Mouse (Mus musculus): ENCODE data around the gene Klf3. TPM values are rescaled to one million over a fixed set of nuclear protein-coding genes. Genes with fewer than 3 reads are reported as not detected.

The Klf3 gene
- total and polyA plus RNA-seq, 2 experiments from 2014 or later: 14.8 to 33.7 TPM

Other genes with a start within 250 kb of the Klf3 start
- gene Tlr1, start 130.2 kb downstream of the Klf3 start, total RNA-seq (2014; rRNA removed): 0.38 and 0.77 TPM in 2 replicates
- gene Tlr1, start 130.2 kb downstream of the Klf3 start, polyA plus RNA-seq (2015; fragmentation: Nextera tagmentation; extraction: Ambion mirVana): 0.39 and 0.47 TPM in 2 replicates
- gene Tlr6, start 156.7 kb downstream of the Klf3 start, total RNA-seq (2014; rRNA removed): 0.31 and 0.81 TPM in 2 replicates
- gene Tlr6, start 156.7 kb downstream of the Klf3 start, polyA plus RNA-seq (2015; fragmentation: Nextera tagmentation; extraction: Ambion mirVana): 0.18 and 0.25 TPM in 2 replicates
- 3.8 and 6.1 TPM in 2 replicates for gene Fam114a1, start 166.7 kb downstream of the Klf3 start, total RNA-seq (2014; rRNA removed)
- 4.6 and 5.1 TPM in 2 replicates for gene Fam114a1, start 166.7 kb downstream of the Klf3 start, polyA plus RNA-seq (2015; fragmentation: Nextera tagmentation; extraction: Ambion mirVana)

All from forebrain, postnatal 0 days (tissue).